Mouse (Mus musculus) lung, adult 2 months (tissue): ENCODE measurements around the gene Tex35.

Experiments
- CTCF ChIP-seq: fragments of 200-500 bp; IDR thresholded peaks from 2 replicates; pipeline ENCODE4 v1.5.1; 2011; ENCODE audit warnings: mild to moderate bottlenecking, low read length, control low read depth; ENCODE audit not compliant: insufficient read depth
- POLR2A ChIP-seq: fragments of 200-500 bp; IDR thresholded peaks from 2 replicates; pipeline ENCODE4 v1.6.1; 2011; ENCODE audit warnings: low read depth, mild to moderate bottlenecking, control low read depth, low read length, borderline replicate concordance; ENCODE audit errors: extremely low read depth

- TF ChIP-seq CTCF: no peak
- no peak for TF ChIP-seq POLR2A
These were observed 52.6 kb downstream of the Tex35 start for GRCm38 (mm10) chr1:157055901-157056300.
